Mouse (Mus musculus) urinary bladder, postnatal 10 days (tissue): ENCODE data around the gene Sntg2.

Experiments used
- DNase-seq: peaks from one replicate; pipeline ENCODE4 v3.0.0; 2022; ENCODE audit warnings: low spot score

The Sntg2 gene

GRCm38 (mm10) chr12:30283741-30284140 lies 89.4 kb downstream of the Sntg2 start:
- DNase-seq = no peak

- no peak for DNase-seq
These were observed 100.8 kb downstream of the Sntg2 start for GRCm38 (mm10) chr12:30272242-30272985.

- DNase-seq = no peak
These were observed 109.0 kb downstream of the Sntg2 start for GRCm38 (mm10) chr12:30264206-30264605.

GRCm38 (mm10) chr12:30261187-30261586 lies 112.0 kb downstream of the Sntg2 start:
- no peak for DNase-seq

- no peak for DNase-seq
These were observed 114.5 kb downstream of the Sntg2 start for GRCm38 (mm10) chr12:30258641-30259040.

GRCm38 (mm10) chr12:30257664-30258063 lies 115.5 kb downstream of the Sntg2 start:
- DNase-seq = no peak

- no peak for DNase-seq
These were observed 117.0 kb downstream of the Sntg2 start for GRCm38 (mm10) chr12:30256207-30256606.

- no peak for DNase-seq
These were observed 118.6 kb downstream of the Sntg2 start for GRCm38 (mm10) chr12:30254581-30254980.

GRCm38 (mm10) chr12:30252381-30252780 lies 120.8 kb downstream of the Sntg2 start:
- no peak for DNase-seq

- no peak for DNase-seq
These were observed 121.8 kb downstream of the Sntg2 start for GRCm38 (mm10) chr12:30251283-30251829.

GRCm38 (mm10) chr12:30249068-30249467 lies 124.1 kb downstream of the Sntg2 start:
- no peak for DNase-seq

GRCm38 (mm10) chr12:30246286-30246945 lies 126.8 kb downstream of the Sntg2 start:
- no peak for DNase-seq

- DNase-seq = no peak
These were observed 129.0 kb downstream of the Sntg2 start for GRCm38 (mm10) chr12:30244194-30244593.

- DNase-seq = no peak
These were observed 132.3 kb downstream of the Sntg2 start for GRCm38 (mm10) chr12:30240891-30241290.

- DNase-seq = no peak
These were observed 138.2 kb downstream of the Sntg2 start for GRCm38 (mm10) chr12:30234940-30235339.

- DNase-seq = no peak
These were observed 145.2 kb downstream of the Sntg2 start for GRCm38 (mm10) chr12:30228004-30228403.

- DNase-seq = no peak
These were observed 146.9 kb downstream of the Sntg2 start for GRCm38 (mm10) chr12:30226247-30226646.

GRCm38 (mm10) chr12:30216762-30217441 lies 156.3 kb downstream of the Sntg2 start:
- no peak for DNase-seq

GRCm38 (mm10) chr12:30214761-30215160 lies 158.4 kb downstream of the Sntg2 start:
- DNase-seq = no peak

GRCm38 (mm10) chr12:30210388-30210787 lies 162.8 kb downstream of the Sntg2 start:
- DNase-seq = no peak

GRCm38 (mm10) chr12:30208527-30208926 lies 164.6 kb downstream of the Sntg2 start:
- DNase-seq = no peak

- DNase-seq = no peak
These were observed 165.1 kb downstream of the Sntg2 start for GRCm38 (mm10) chr12:30208087-30208486.

- no peak for DNase-seq
These were observed 168.7 kb downstream of the Sntg2 start for GRCm38 (mm10) chr12:30204457-30204856.
